Mouse (Mus musculus): ENCODE data around the gene 9430097D07Rik.

DNA sequence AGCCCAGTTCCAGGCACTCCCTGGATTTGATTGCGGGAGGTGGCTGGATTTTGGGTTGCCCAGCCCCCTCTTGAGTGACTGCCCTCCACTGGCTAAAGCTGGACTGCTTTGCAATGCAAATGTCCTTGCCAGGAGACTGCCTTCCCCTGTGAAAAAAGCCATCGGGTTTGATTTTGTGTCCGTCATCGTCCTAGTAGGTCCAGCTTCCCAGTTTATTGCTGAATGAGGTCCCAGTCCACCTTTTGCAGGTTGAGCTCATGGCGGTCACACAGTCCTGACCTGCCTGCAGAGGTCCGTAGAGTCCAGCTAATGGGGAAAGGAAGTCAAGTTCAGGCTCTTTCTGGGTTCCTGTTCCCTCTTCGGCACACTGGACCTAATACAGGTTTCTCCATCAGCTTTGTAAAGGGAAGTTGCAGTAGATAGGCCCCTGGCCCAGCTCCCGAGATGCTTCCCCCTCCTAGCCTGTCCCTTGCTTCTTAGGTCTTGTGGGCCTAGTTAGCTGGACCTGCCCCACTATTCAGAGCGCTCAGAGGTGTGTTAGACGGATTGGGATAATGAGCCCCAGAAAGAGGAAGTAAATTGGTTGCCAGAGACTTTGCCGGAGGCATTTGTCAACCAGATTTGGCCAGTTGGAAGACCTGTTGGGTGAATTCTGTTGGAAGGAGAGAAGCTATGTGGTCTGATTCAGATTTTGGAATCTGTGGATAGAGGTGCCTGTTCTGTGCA, 38.7 kb downstream of the 9430097D07Rik start:
- no peak for TF ChIP-seq POLR2A (IDR thresholded peaks at IDR 0.05; ENCODE audit: insufficient read length, low read depth)
- no peak for TF ChIP-seq USF1 (IDR thresholded peaks at IDR 0.05; ENCODE audit: low read depth)
- no peak for TF ChIP-seq TCF12 (IDR thresholded peaks at IDR 0.05; ENCODE audit: insufficient read depth, poor library complexity, severe bottlenecking)
- TF ChIP-seq E2F4 (IDR thresholded peaks at IDR 0.05; ENCODE audit: insufficient read depth), result no peak
- no peak for TF ChIP-seq TCF3 (IDR thresholded peaks at IDR 0.05; ENCODE audit: insufficient read length, low read depth)
- TF ChIP-seq MYOD1 (IDR thresholded peaks at IDR 0.05; ENCODE audit: control insufficient read depth in 1 of 3, insufficient read length in 2 of 3, low read depth in 2 of 3), result no peak
- TF ChIP-seq MYOG (IDR thresholded peaks at IDR 0.05; ENCODE audit: control insufficient read depth in 1 of 3, insufficient read depth in 1 of 3, insufficient read length in 2 of 3, low read depth in 2 of 3), result no peak

Data from myocyte (in vitro differentiated cells).